In genomic region chr16:25016261-25016836, GRCm38 (mm10) we compare ENCODE assay signal across 8 mouse cellular contexts.
DNase-seq lines count a peak whose midpoint lies in the region; ATAC-seq and TF ChIP-seq lines count a peak whose summit lies in the region.

No protein-coding gene starts in this region.

- H3K9me3 ChIP-seq in neural tube, embryonic 12.5 days, result no peaks in the 10 kb centered on the region

- no peak overlapping the region for H3K9ac ChIP-seq in neural tube, embryonic 12.5 days

- no peak overlapping the region for H3K4me3 ChIP-seq in neural tube, embryonic 12.5 days
- no peak overlapping the region for H3K4me3 ChIP-seq in gastrocnemius, adult 2 months

- intact Hi-C loops in gastrocnemius, adult 2 months (cut with DNase I), result no loop called here

- no peak for TF ChIP-seq CTCF in gastrocnemius, adult 2 months (IDR thresholded peaks at IDR 0.05)

- no peak overlapping the region for H3K4me2 ChIP-seq in neural tube, embryonic 12.5 days (replicated peaks)

- peak; percentile 83 for ATAC-seq in neural tube, embryonic 12.5 days (ENCODE audit: low FRiP score, low read depth)
- ATAC-seq in frontal cortex, adult (ENCODE audit: low TSS enrichment), result peak; percentile 95
- ATAC-seq in inflammation-experienced regulatory T-cells, adult 6 months, result no peak

- WGBS in neural tube, embryonic 12.5 days, result 35% methylated on average over 4 of the region's 4 CpGs

- H3K27ac ChIP-seq in neural tube, embryonic 12.5 days, result no peak overlapping the region
- H3K27ac ChIP-seq in gastrocnemius, adult 2 months, result no peak overlapping the region

- no peaks in the 10 kb centered on the region for H3K36me3 ChIP-seq in neural tube, embryonic 12.5 days

- no peak for DNase-seq in neural tube, embryonic 10.5 days (ENCODE audit: extremely low spot score, low spot score)
- peak; percentile 61 to 76 for DNase-seq in left cerebral cortex, adult 18-20 months (ENCODE audit: low spot score in 2 of 2)
- peak; percentile 82 for DNase-seq in right cerebral cortex, postnatal 4 days
- no peak for DNase-seq in urinary bladder, postnatal 25 days (ENCODE audit: low spot score)
- DNase-seq in gastrocnemius, adult 2 months, result no peak

- H3K4me1 ChIP-seq in neural tube, embryonic 12.5 days, result 0 out of 2 replicates have a peak, but pooled peaks cover 9% of the 10 kb centered on the region

- H3K27me3 ChIP-seq in neural tube, embryonic 12.5 days (replicated peaks), result no peaks in the 10 kb centered on the region

Comparison
In these comparisons a context has a peak if more than half of its experiments do, and no peak if none do; other contexts are left out.
1. DNase-seq: peak in left cerebral cortex, adult 18-20 months (2 of 2) and right cerebral cortex, postnatal 4 days (single experiment); none in neural tube, embryonic 10.5 days (single experiment), urinary bladder, postnatal 25 days (single experiment) and gastrocnemius, adult 2 months (single experiment).